Mouse (Mus musculus) ZHBTc4 (cell line): ENCODE data around the gene Bud23.
"Not testable (repeated sequence)": the region's sequence is repeated elsewhere in the genome, so short reads cannot be mapped to it uniquely, and the experiment has no call there.

Source experiments
- DNase-seq: peaks from one replicate; pipeline ENCODE4 v3.0.0-alpha.2; 2011; ENCODE audit warnings: low read depth, low spot score

Gene Bud23

GRCm38 (mm10) chr5:135064909-135065446 lies at the start of gene Bud23:
Gene Bud23, minus strand, starts transcription at chr5:135064959.
- not testable (repeated sequence) for DNase-seq

DNA sequence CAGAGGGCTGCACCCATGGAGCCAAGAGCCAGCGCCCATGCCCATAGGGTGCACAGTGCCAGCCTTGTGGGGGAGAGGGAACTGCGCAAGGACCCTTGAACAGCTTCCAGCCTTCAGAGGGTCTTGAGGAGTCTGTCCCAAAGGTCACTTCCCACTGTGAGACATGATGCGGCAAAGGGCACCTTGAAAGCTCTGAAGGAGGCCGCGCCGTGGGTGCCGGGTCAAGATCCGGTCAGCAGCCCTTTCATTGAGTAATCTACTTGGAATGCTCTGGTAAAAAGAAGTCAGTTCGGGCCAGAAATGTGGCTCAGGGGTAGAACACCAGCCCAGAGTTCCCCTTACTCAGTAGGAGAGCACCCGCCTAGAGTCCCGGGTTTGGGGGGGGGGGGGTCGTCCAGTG lies 49.0 kb upstream of the Bud23 start:
- peak; percentile 29 for DNase-seq

DNA sequence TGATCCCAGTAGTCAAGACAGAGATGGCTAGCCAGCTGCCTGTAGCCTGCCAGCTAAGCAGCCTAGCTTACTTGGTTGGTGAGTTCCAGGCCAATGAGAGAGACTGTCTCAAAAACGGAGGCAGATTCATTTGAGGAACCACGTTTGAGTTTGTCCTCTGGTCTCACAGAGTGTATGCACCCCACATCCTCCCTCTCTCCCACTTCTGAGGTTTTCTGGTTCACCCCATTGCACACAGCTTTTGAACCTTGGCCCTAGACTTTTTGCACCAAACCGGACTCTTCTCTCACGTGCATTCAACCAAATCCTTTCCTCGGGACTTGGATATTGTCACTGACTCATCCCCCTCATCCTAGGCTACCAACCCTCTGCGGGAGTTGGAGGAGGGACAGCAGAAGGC lies 45.2 kb upstream of the Bud23 start:
- no peak for DNase-seq

GRCm38 (mm10) chr5:135109426-135109825 lies 44.7 kb upstream of the Bud23 start:
- no peak for DNase-seq

GRCm38 (mm10) chr5:135109017-135109416 lies 44.3 kb upstream of the Bud23 start:
- no peak for DNase-seq

- DNase-seq, result peak; percentile 70
These were observed 43.1 kb upstream of the Bud23 start for GRCm38 (mm10) chr5:135107521-135108501.

DNA sequence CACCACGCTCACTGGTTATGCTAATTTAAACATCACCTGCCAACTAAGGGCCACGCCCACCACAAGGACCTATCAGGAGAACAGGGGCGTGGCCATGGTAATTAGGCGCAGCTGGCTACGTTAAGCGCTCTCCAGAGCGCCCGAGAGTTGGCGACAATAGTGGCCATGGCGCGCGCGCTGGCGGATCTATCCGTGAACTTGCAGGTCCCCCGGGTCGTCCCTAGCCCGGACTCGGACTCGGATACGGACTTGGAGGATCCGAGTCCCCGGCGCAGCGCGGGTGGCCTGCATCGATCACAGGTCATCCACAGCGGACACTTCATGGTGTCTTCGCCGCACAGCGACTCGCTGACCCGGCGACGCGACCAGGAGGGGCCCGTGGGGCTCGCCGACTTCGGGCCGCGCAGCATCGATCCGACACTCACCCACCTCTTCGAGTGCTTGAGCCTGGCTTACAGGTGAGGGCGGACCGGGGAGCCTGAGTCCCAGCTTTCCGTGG lies 42.0 kb upstream of the Bud23 start:
- peak; percentile 98 for DNase-seq

DNA sequence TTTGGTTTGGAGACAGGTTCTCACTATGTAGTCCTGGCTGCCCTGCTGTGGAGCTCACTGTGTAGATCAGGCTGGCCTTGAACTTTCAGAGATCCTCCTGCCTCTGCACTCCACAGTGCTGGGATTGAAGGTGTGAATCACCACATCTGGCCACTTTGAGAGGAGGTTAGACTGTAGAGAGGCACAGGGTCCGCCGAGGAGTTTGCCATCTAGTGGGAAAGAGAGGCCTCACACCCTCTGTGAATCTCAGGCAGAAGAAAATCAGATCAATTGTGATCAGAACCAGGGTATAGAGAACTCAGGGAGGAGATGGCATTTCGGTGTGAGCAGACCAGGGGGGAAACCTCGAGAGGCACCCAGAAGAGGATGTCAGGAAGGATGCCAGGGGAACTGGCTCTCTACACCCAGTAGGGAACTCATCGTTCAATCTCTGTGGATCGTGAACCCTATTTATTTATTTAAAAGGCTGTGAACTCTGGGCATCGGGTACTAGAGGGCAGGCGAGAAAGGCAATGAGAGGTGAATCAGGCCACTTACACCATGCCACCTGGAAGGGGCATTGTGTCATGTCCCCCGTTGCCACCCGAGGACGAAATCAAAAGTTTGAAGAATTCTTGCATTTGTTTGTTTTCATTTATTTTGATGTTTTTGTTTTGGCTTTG lies 39.4 kb upstream of the Bud23 start:
- DNase-seq, result peak; percentile 76

DNA sequence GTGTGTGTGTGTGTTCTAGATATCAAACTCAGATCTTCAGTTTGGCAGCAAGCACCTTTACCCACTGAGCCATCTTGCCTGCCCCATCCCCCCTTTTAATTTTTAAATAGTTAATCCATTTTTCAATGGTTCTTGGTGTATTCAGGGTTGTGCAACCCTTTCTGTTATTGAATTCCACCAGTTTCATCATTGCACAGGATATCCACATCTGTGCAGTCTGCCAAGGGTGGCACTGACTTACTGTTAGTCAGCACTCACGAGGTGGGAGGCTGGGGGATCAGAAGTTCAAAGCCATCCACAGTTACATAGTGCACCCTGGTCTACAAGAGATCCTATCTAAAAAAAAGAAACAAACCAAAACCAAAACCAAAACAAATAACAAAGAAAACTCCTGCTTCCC lies 36.2 kb upstream of the Bud23 start:
- no peak for DNase-seq

GRCm38 (mm10) chr5:135089653-135090052 lies 24.9 kb upstream of the Bud23 start, which contains the start of gene Mlxipl:
Gene Mlxipl, plus strand, starts transcription at chr5:135089890.
- peak; percentile 57 for DNase-seq

- DNase-seq, result no peak
These were observed 22.1 kb upstream of the Bud23 start for GRCm38 (mm10) chr5:135086871-135087270.

DNA sequence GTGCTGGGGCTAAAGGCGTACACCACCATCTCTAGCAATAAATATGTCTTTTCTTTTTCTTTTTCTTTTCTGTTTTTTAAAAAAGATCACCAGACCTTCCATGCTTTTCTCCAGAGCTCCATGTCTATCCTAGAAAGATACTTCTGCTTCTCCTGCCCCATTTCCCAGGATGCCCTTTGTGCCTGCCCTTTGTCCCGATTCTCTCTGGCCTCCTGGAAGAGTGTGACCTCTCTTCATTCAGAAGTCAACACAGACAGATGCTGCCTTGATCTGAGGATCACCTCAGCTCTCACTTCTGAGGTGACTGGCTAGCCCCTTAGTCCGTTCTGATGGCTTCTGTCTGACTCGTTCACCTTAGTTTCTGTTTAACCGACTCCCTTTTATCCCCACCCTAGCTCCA lies 15.8 kb upstream of the Bud23 start:
- no peak for DNase-seq

DNA sequence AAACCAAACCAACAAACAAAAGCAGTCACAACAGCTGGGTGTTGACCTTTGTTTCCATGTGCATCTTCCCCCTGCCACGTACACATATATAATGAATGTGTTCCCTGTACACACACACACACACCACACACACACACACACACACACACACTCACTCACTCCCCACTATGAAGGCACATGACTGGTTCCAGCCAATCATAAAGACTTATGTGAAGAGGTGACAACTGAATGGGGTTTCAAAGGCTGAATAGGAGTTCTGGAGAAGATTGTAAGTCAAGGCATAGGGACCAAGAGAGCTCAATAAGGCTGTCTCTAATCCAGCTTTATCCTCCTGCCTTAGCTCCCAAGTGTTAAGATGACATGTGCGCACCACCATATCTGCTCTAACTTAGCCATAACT lies 14.8 kb upstream of the Bud23 start:
- no peak for DNase-seq

DNA sequence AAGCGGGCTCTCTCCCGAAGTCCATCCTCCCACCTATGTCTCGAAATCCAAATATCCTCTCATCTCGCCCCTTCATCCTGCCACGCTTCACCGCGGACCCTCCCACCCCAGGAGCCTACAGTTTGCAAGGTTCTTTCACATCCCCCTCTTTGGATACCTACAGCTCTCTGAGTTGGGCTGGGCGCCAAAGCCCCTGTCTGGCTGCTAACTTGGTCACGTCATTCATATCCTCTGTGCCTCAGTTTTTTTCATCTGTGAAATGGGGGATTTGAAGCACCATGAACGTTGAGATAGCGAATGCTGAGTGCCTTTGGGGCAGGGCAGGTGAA lies 13.7 kb upstream of the Bud23 start:
- no peak for DNase-seq

DNA sequence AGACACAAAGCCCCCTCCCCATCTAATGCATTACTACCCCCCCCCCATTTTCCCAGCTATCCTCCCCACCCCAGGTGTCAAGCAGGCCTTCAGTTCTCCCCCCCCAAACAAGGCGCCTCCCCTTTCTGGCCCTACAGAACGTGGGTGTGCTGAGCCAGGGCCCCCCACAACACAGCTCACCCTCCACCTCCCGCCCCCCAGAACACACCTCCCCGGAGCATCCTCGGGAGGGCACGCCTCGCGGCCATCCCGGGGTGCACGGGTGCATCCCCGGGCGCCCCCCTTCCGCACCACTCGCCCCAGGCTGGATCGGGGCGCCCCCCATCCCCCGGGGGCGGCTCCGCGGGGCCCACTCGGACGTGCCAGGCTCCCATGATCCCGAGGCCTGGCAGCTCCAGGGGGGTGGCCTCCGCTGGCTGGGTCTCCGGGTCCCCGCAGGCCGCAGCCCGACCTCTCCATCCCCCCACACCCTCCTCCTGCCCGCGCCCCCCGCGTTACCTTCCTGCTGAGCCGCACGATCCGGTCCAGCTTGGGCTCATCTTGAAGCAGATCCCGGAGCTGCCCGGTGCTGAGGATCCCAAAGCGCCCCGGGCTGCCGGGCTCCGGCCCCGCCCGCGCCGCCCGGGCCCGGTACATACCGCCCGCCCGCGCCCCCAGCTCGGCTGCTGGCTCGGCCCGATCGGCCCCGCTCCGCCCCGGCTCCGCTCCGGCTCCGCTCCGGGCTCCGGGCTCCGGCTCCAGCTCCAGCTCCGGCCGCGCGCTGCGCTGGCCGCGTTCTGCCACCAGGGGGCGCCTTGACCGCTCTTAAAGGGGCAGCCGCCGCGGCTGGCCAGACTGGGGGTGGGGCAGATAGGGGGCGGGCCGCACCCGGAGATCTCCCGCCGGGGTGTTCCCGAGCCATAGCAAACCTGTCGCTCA lies 13.1 kb upstream of the Bud23 start, which contains the start of gene Vps37d:
TSS of gene Vps37d (minus strand) at position 703 of the 918 bp plus-strand sequence.
- DNase-seq, result peak; percentile 93

DNA sequence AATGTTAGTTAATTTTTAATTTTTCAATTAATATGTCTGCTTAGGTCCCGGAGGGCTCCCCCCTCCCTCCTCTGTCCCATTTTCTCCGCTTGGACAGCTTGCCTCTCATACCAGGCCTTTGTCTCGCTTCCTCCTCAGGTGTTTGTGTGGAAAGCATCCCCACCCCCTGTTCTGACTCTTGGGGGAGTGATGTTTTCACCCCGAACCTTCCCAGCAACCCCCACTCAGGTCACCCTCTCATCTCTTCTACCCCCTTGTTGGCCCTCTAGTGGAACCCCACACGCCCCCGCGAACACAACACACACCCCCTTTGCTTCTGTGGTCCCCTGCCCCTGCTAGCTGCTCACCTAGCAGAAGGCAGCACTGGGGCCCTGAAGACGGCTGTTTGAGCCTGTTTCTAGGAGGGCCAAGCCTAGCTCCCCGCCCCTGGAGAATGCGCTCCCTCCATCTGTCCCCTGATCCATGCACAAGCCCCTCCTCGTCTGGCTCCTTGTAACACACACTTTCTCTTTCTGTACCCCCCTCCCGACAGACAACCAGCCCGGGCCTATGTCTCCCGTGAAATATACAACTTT lies 12.3 kb upstream of the Bud23 start:
- DNase-seq, result peak; percentile 61

DNA sequence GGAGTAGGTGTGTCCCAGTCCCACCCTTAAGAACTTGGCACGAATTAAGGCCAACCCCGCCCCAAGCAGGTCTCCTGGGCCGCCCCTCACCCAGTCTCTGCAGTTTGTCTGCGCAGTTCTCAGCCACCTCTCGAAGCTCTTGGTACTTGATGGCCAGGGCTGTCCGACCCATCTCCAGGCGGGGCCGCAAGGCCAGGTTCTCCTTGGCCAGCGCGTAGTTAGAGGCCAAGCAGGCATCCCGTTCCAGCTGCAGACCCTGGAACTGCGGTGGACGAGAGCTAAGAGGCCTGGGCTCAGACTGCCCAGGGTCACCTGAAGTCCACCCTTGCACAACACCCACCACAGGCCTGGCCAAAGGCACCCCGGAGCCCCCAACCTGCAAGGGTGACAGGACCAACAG lies 11.6 kb upstream of the Bud23 start:
- DNase-seq, result no peak

- no peak for DNase-seq
These were observed 10.9 kb upstream of the Bud23 start for GRCm38 (mm10) chr5:135075655-135076054.

DNA sequence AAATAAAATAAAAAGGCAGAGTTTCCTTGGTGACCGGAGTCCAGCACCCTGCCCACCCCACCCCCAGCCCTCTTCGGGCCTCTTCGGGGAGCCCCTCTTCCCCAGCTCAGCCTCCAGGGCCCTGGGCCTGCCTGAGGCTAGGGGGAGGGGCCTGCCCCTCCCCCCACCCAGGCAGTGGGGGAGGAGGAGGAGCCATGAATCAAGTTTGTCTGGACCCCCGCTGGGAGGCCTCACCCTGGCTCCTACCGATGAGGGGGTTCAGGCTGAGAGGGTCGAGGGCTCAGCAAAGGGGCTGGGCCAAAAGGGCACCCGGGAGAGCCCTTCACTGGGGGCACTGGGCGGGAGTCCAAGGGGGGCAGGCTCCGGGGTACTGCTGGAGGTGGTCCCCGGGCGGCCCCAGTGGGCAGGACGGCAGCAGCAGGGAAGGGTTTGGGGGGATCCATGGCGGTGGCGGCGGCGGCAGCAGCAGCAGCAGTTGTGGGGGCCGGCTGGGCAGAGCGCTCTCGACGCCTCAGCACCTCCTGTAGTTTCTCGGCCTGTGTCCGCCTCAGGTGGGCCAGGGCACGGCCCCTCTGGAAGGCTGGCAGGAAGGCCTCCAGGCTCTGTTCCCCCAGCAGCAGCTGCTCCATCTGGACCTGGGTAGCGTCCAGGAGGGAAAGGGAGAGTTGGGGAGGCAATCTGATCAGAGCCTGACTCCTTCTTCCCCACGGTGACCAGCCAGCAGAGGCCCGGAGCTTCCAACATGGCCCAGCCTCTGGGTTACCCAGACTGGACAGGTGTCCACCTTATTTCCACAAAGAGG lies 8.8 kb upstream of the Bud23 start:
- DNase-seq, result peak; percentile 61

DNA sequence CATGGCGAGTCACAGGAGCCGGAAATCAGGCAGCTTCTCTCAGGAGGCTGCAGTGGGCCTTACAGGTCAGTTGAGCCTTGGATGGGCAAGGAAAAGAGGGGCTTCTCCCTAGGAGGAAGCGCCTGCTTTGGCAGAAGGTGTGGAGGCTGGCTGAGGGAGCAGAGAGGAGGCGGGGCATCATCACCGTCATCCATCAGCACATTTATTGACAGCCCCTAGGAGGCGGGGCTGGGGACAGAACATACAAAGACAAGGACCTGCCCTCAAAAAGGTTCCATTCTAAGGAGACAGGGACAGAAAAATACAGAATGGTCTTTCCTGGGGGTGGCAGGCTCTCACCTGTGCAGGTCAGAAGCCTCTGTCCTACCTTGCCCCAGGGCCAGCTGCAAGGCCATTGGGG lies 8.0 kb upstream of the Bud23 start:
- peak; percentile 88 for DNase-seq
